ENCODE assay signal across 8 mouse cellular contexts in the genomic region with DNA sequence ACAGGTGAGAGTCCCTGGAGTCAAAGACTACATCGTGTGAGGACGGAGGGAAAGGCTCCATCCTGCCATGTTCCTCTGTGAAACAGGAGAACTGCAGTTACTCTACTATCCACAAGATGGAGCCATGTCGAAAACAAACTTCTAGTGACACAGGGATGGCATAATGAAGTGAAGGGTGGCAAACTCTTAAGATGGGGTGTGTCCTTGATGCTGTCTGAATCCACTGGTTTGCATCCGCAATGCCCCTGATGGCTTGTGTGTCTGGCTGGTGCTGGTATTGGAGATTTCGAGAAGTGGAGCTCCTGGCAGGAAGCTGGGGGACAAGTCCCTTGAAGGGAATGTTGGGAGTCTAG.
DNase-seq lines count a peak whose midpoint lies in the region; ATAC-seq and TF ChIP-seq lines count a peak whose summit lies in the region.

No protein-coding gene starts in this region.

- DNase-seq in 416B (ENCODE audit: low read depth) (peak; percentile 72), CH12.LX (ENCODE audit: extremely low read depth) (peak; percentile 73)
- DNase-seq in cerebellum, adult 18-20 months, result peak; percentile 45 to 54
- DNase-seq in heart, adult 2 months, result peak; percentile 40 to 41
- DNase-seq in liver, embryonic 14.5 days (ENCODE audit: low read depth in 3 of 3, low spot score in 3 of 3), result peak; percentile 50 to 70 (median 51)
- peak; percentile 30 for DNase-seq in retina, adult 2 months (ENCODE audit: low read depth, low spot score)
- no peak for DNase-seq in gastrocnemius, adult 8-10 months (ENCODE audit: low spot score in 2 of 2)

- 29% methylated on average over 5 of the region's 5 CpGs for WGBS in heart, adult 2 months
- WGBS in kidney, embryonic 14.5 days, result 47% methylated on average over 5 of the region's 5 CpGs
- 36% methylated on average over 5 of the region's 5 CpGs for WGBS in liver, embryonic 14.5 days (ENCODE audit: insufficient replicate concordance)

- H3K27me3 ChIP-seq in CH12.LX (replicated peaks), result no peaks in the 10 kb centered on the region
- H3K27me3 ChIP-seq in heart, adult 2 months (ENCODE audit: control insufficient read depth, insufficient read depth, low read length), result no peaks in the 10 kb centered on the region
- H3K27me3 ChIP-seq in kidney, embryonic 14.5 days (ENCODE audit: control insufficient read depth, insufficient read depth, low read length), result no peaks in the 10 kb centered on the region
- no peaks in the 10 kb centered on the region for H3K27me3 ChIP-seq in liver, embryonic 14.5 days (ENCODE audit: control insufficient read depth, insufficient read depth, low read length)

- peaks cover 17 to 57% of the 10 kb centered on the region in 2 experiments for H3K36me3 ChIP-seq in CH12.LX (replicated peaks in 1 of 2; ENCODE audit: control insufficient read depth in 1 of 2, insufficient read depth in 1 of 2, low read length in 1 of 2)
- H3K36me3 ChIP-seq in heart, adult 2 months (ENCODE audit: control insufficient read depth, insufficient read depth, low read length), result no peaks in the 10 kb centered on the region
- H3K36me3 ChIP-seq in kidney, embryonic 14.5 days (ENCODE audit: control insufficient read depth, insufficient read depth, low read length), result no peaks in the 10 kb centered on the region; the same call in 1 of the 2 replicates
- H3K36me3 ChIP-seq in liver, embryonic 14.5 days (replicated peaks; ENCODE audit: control insufficient read depth, insufficient read depth, low read depth), result peaks cover 26% of the 10 kb centered on the region

- no peak overlapping the region for H3K27ac ChIP-seq in CH12.LX (ENCODE audit: insufficient read depth, low read depth)
- no peak overlapping the region for H3K27ac ChIP-seq in heart, adult 2 months
- no peak overlapping the region for H3K27ac ChIP-seq in kidney, embryonic 14.5 days (ENCODE audit: low read depth, low read length)
- peak overlapping the region; percentile 6; the same call in 1 of the 2 replicates for H3K27ac ChIP-seq in liver, embryonic 14.5 days

- ATAC-seq in kidney, embryonic 14.5 days (ENCODE audit: low FRiP score, low TSS enrichment), result 0 out of 2 replicates have a peak, but pooled peaks have one; percentile 29
- peak; percentile 74 for ATAC-seq in liver, embryonic 14.5 days (ENCODE audit: insufficient read depth)

- H3K9ac ChIP-seq in CH12.LX (ENCODE audit: insufficient read depth, low read depth), result no peak overlapping the region
- no peak overlapping the region for H3K9ac ChIP-seq in heart, adult 2 months (ENCODE audit: low read depth, low read length)
- no peak overlapping the region for H3K9ac ChIP-seq in kidney, embryonic 14.5 days (ENCODE audit: low read depth, low read length)
- H3K9ac ChIP-seq in liver, embryonic 14.5 days (replicated peaks), result no peak overlapping the region

- H3K4me2 ChIP-seq in CH12.LX (ENCODE audit: insufficient read depth, low read depth, poor library complexity, severe bottlenecking), result no peak overlapping the region
- H3K4me2 ChIP-seq in kidney, embryonic 14.5 days (replicated peaks; ENCODE audit: low read depth, low read length), result no peak overlapping the region
- peak overlapping the region; percentile 45 for H3K4me2 ChIP-seq in liver, embryonic 14.5 days (ENCODE audit: low read depth)

- no peak for TF ChIP-seq EP300 in CH12.LX (IDR thresholded peaks at IDR 0.05; ENCODE audit: low read length)
- no peak for TF ChIP-seq EP300 in heart, adult 2 months (IDR thresholded peaks at IDR 0.05; ENCODE audit: insufficient read depth, low read depth, low read length)
- no peak for TF ChIP-seq EP300 in liver, embryonic 14.5 days (IDR thresholded peaks at IDR 0.05; ENCODE audit: low read depth)

- TF ChIP-seq CTCF in CH12.LX (conservative IDR thresholded peaks at IDR 0.05 in 1 of 2, IDR thresholded peaks at IDR 0.05 in 1 of 2; ENCODE audit: low read depth in 2 of 2, low read length in 2 of 2), result peak; percentile 83 to 89
- TF ChIP-seq CTCF in heart, adult 2 months (IDR thresholded peaks at IDR 0.05), result no peak
- peak; percentile 90 for TF ChIP-seq CTCF in liver, embryonic 14.5 days (IDR thresholded peaks at IDR 0.05; ENCODE audit: low read depth)

- H3K4me1 ChIP-seq in CH12.LX (ENCODE audit: control insufficient read depth in 1 of 2, insufficient read depth in 2 of 2), result peaks cover 0 to 11% of the 10 kb centered on the region in 2 experiments; a peak in 2 of 4 replicates
- H3K4me1 ChIP-seq in heart, adult 2 months (ENCODE audit: control insufficient read depth, insufficient read depth, low read length), result no peaks in the 10 kb centered on the region; the same call in 1 of the 2 replicates
- 0 out of 2 replicates have a peak, but pooled peaks cover 2% of the 10 kb centered on the region for H3K4me1 ChIP-seq in kidney, embryonic 14.5 days (ENCODE audit: control insufficient read depth, insufficient read depth, low read length)
- H3K4me1 ChIP-seq in liver, embryonic 14.5 days (replicated peaks; ENCODE audit: control insufficient read depth in 2 of 2, insufficient read depth in 2 of 2, low read length in 1 of 2), result peaks cover 10 to 26% of the 10 kb centered on the region in 2 experiments

- in situ Hi-C loops in CH12.LX (cut with MboI; ENCODE audit: low pct_ligation_motif_present, low pct_unique_long_range_greater_than_20kb, low sequenced_read_pairs), result loop anchor here (10.0 kb wide), 1 partner anchor 161 kb away; the partner anchor contains the start of gene Ociad1

- intact Hi-C loops in heart, adult 2 months (cut with DNase I), result loop anchor here (1.0 to 2.0 kb wide), 4 partner anchors 121 to 248 kb away; no protein-coding TSS in a partner anchor

- H3K79me2 ChIP-seq in CH12.LX (replicated peaks; ENCODE audit: control insufficient read depth, extremely low read depth, insufficient read depth, poor library complexity, severe bottlenecking), result no peaks in the 10 kb centered on the region
- H3K79me2 ChIP-seq in heart, adult 2 months (replicated peaks; ENCODE audit: control insufficient read depth, insufficient read depth, low read length), result no peaks in the 10 kb centered on the region

- dilution Hi-C loops in CH12.LX (cut with MboI; ENCODE audit: extremely low pct_ligation_motif_present, extremely low pct_unique_long_range_greater_than_20kb, low sequenced_read_pairs), result no loop called here

- TF ChIP-seq RAD21 in CH12.LX (IDR thresholded peaks at IDR 0.05; ENCODE audit: low read depth, low read length), result peak; percentile 82

- H3K9me3 ChIP-seq in CH12.LX (replicated peaks; ENCODE audit: low read length), result no peaks in the 10 kb centered on the region
- H3K9me3 ChIP-seq in kidney, embryonic 14.5 days (ENCODE audit: control insufficient read depth, low read length), result no peaks in the 10 kb centered on the region
- no peaks in the 10 kb centered on the region for H3K9me3 ChIP-seq in liver, embryonic 14.5 days (ENCODE audit: control insufficient read depth, low read length)

- no peak for TF ChIP-seq POLR2A in CH12.LX (IDR thresholded peaks at IDR 0.05; ENCODE audit: low read depth, low read length)
- TF ChIP-seq POLR2A in heart, adult 2 months (IDR thresholded peaks at IDR 0.05; ENCODE audit: insufficient read depth, low read depth, low read length), result no peak

- no peak overlapping the region for H3K4me3 ChIP-seq in CH12.LX (replicated peaks in 1 of 3; ENCODE audit: low read depth in 2 of 3, low read length in 2 of 3, poor library complexity in 1 of 3)
- H3K4me3 ChIP-seq in heart, adult 2 months, result no peak overlapping the region
- H3K4me3 ChIP-seq in kidney, embryonic 14.5 days (ENCODE audit: low read length), result no peak overlapping the region
- H3K4me3 ChIP-seq in liver, embryonic 14.5 days (ENCODE audit: insufficient read depth in 1 of 2, low read depth in 2 of 2, low read length in 2 of 2), result peak overlapping the region in 1 of 2 experiments; percentile 24; a peak in 3 of 4 replicates

TF ChIP-seq in CH12.LX, 34 proteins besides CTCF, POLR2A, EP300 and RAD21:
- TF ChIP-seq NELFE (IDR thresholded peaks at IDR 0.05; ENCODE audit: low read depth, low read length), result no peak
- no peak for TF ChIP-seq JUND (conservative IDR thresholded peaks at IDR 0.05; ENCODE audit: low read depth, low read length)
- no peak for TF ChIP-seq ETS1 (conservative IDR thresholded peaks at IDR 0.05; ENCODE audit: low read depth, low read length)
- TF ChIP-seq UBTF (IDR thresholded peaks at IDR 0.05; ENCODE audit: low read depth, low read length), result no peak
- no peak for TF ChIP-seq ELF1 (IDR thresholded peaks at IDR 0.05; ENCODE audit: low read depth, low read length)
- no peak for TF ChIP-seq MAFK (IDR thresholded peaks at IDR 0.05; ENCODE audit: insufficient replicate concordance, low read length)
- TF ChIP-seq MYC (IDR thresholded peaks at IDR 0.05; ENCODE audit: low read depth, low read length), result no peak
- no peak for TF ChIP-seq ZKSCAN1 (IDR thresholded peaks at IDR 0.05; ENCODE audit: borderline replicate concordance, low read depth, low read length)
- TF ChIP-seq POLR2AphosphoS2 (IDR thresholded peaks at IDR 0.05; ENCODE audit: low read depth, low read length), result no peak
- TF ChIP-seq SMC3 (IDR thresholded peaks at IDR 0.05; ENCODE audit: low read depth, low read length), result peak; percentile 97
- no peak for TF ChIP-seq CHD1 (IDR thresholded peaks at IDR 0.05; ENCODE audit: low read depth, low read length)
- no peak for TF ChIP-seq IRF4 (IDR thresholded peaks at IDR 0.05; ENCODE audit: low read depth, low read length)
- TF ChIP-seq E2F4 (IDR thresholded peaks at IDR 0.05; ENCODE audit: insufficient replicate concordance, low read depth, low read length), result no peak
- TF ChIP-seq ZC3H11A (IDR thresholded peaks at IDR 0.05; ENCODE audit: low read depth, low read length), result peak; percentile 83
- TF ChIP-seq USF2 (conservative IDR thresholded peaks at IDR 0.05; ENCODE audit: low read depth, low read length), result no peak
- TF ChIP-seq ZNF384 (IDR thresholded peaks at IDR 0.05; ENCODE audit: low read depth, low read length), result no peak
- TF ChIP-seq MAX (IDR thresholded peaks at IDR 0.05; ENCODE audit: low read length), result no peak

Comparison
In these comparisons a context has a peak if more than half of its experiments do, and no peak if none do; other contexts are left out.
1. DNase-seq: peak in 416B (single experiment), CH12.LX (single experiment), cerebellum, adult 18-20 months (2 of 2), heart, adult 2 months (2 of 2), liver, embryonic 14.5 days (3 of 3) and retina, adult 2 months (single experiment); none in gastrocnemius, adult 8-10 months (0 of 2).